Mouse (Mus musculus) midbrain, embryonic 13.5 days (tissue): ENCODE results near the gene Kcnk18. TPM values are rescaled to one million over a fixed set of nuclear protein-coding genes. Genes with fewer than 3 reads are reported as not detected.

Experiments
- ATAC-seq: fragments of 200-750 bp; cut with Nextera tagmentation; 2 replicates; pipeline ENCODE4 v1.8.0; 2017; ENCODE audit warnings: mild to moderate bottlenecking, moderate TSS enrichment, moderate library complexity
- H3K27ac ChIP-seq: fragments of 300-500 bp; sonication (generic); 2 replicates; pipeline ENCODE4 v1.5.1; 2015; ENCODE audit warnings: inconsistent platforms, mild to moderate bottlenecking, moderate library complexity
- H3K27me3 ChIP-seq: fragments of 300-500 bp; sonication (generic); 2 replicates; pipeline ENCODE4 v1.6.1; 2015; ENCODE audit warnings: mild to moderate bottlenecking, inconsistent platforms
- H3K36me3 ChIP-seq: fragments of 300-500 bp; sonication (generic); 2 replicates; pipeline ENCODE4 v1.6.1; 2015; ENCODE audit warnings: mild to moderate bottlenecking, inconsistent platforms
- H3K4me1 ChIP-seq: fragments of 300-500 bp; sonication (generic); replicated peaks from 2 replicates; pipeline ENCODE4 v1.6.1; 2015; ENCODE audit warnings: inconsistent platforms
- H3K4me2 ChIP-seq: fragments of 300-500 bp; sonication (generic); replicated peaks from 2 replicates; pipeline ENCODE4 v1.6.1; 2015; ENCODE audit warnings: moderate library complexity, mild to moderate bottlenecking, inconsistent platforms
- H3K4me3 ChIP-seq: fragments of 300-500 bp; sonication (generic); replicated peaks from 2 replicates; pipeline ENCODE4 v1.5.1; 2015; ENCODE audit warnings: mild to moderate bottlenecking, inconsistent platforms
- H3K9ac ChIP-seq: fragments of 300-500 bp; sonication (generic); replicated peaks from 2 replicates; pipeline ENCODE4 v1.6.1; 2015; ENCODE audit warnings: mild to moderate bottlenecking, inconsistent platforms
- H3K9me3 ChIP-seq: fragments of 300-500 bp; sonication (generic); 2 replicates; pipeline ENCODE4 v1.6.1; 2016; ENCODE audit warnings: mild to moderate bottlenecking, inconsistent platforms
- WGBS: fragments of 180-500 bp; shearing (Covaris S2); methylation state at CpG from one replicate; pipeline ENCODE4 v1.1.7; 2015; 5-methylcytosine and 5-hydroxymethylcytosine counted together
- polyA plus RNA-seq: library from polyadenylated mRNA; unstranded; fragments of >200 nt; fragmentation: Nextera tagmentation; extraction: Ambion mirVana; gene quantifications from 2 replicates; pipeline ENCODE4 v1.2.1, GENCODE M21; 2015

Kcnk18 gene
- polyA plus RNA-seq, 1 experiment from 2014 or later = not detected

DNA sequence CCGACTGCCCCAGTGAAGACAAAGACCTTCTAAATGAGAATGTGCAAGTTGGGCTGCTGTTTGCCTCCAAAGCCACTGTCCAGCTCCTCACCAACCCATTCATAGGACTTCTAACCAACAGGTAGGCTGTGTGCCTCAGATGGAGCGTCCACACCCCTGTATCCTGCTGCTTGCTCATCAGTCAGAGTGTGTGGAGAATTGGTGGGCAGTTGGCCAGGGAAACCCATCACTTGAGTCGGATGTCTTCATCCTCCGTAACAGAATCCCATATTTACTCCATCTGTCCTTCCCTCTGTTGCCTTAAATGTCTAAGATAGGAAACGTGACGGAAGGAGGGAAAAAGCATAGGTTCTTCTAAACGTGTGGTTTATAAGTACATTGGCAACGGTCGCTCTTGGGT is 44.2 kb downstream of the Kcnk18 start:
- no peak for ATAC-seq
- 89% methylated on average over 9 of the region's 9 CpGs for WGBS
- peak overlapping the region; percentile 11; the same call in 1 of the 2 replicates for H3K4me2 ChIP-seq
- H3K9me3 ChIP-seq = no peaks in the 10 kb centered on the region
- H3K27ac ChIP-seq = no peak overlapping the region
- H3K4me3 ChIP-seq = no peak overlapping the region
- no peaks in the 10 kb centered on the region for H3K36me3 ChIP-seq
- peaks cover 52% of the 10 kb centered on the region for H3K4me1 ChIP-seq
- H3K27me3 ChIP-seq = peaks cover 48% of the 10 kb centered on the region
- no peak overlapping the region for H3K9ac ChIP-seq

DNA sequence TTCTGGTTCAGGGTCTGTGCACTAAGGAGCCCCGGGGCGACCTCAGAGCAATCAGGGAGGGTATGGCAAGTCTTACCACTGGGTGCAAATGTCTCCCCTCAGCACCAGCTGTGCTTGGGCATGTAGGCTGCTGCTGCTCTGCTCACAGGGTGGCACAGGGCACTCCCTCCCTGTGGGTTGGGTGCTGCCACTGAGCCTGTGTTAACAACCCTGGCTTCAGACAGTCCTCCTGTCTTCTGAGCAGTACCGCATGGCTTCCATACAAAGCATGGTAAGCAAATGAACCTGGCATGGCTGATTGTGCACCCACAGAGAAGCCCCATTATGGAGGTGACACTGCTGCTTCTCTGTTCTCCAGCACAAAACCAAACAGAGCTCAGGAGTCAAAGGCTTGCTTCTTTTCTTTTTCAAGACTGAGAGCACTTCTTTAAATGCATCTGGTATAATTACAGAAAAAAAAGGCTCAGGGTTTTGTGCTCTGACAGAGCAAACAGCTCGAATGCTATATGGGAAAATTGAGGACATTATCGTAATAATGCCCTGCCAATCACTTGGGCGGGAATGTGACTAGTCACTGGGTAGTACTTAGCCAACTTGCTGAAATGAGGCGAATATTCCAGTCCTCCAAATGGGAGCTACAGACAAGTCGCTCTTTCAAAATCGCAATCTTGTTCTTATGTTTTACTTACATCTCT is 46.0 kb downstream of the Kcnk18 start:
- WGBS = 52% methylated on average over 9 of the region's 9 CpGs

DNA sequence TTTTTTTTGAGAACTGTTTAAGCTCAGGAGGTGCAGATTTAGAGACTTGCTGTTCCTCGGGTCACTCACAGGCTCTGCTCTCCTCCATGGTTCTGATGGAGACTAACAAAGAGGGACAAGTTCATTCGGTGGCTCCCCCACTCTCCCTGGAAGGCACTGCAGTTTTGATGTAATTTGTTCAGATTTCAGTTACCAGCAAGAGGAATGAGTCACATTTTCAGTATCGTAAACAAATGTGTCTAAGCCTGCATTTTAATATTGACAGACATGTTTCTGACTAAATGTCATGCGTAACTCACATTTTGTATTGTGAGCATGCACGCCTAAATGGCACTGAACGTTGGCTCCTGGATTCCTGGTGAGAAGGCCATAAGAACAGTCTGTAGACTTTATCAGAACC is 46.9 kb downstream of the Kcnk18 start:
- Histone ChIP-seq H3K9me3 (no peaks in the 10 kb centered on the region), H3K4me2 (no peak overlapping the region), H3K4me1 (peaks cover 35% of the 10 kb centered on the region), H3K36me3 (no peaks in the 10 kb centered on the region), H3K9ac (no peak overlapping the region), H3K27ac (no peak overlapping the region), H3K4me3 (no peak overlapping the region), H3K27me3 (peaks cover 52% of the 10 kb centered on the region)
- no peak for ATAC-seq
- 48% methylated on average over 6 of the region's 6 CpGs for WGBS

More for the DNA sequence above, 46.0 kb downstream of the Kcnk18 start:
- 0 out of 2 replicates have a peak overlapping the region, but pooled peaks have one; percentile 29 for H3K9ac ChIP-seq
- peaks cover 45% of the 10 kb centered on the region for H3K4me1 ChIP-seq
- H3K27me3 ChIP-seq = peaks cover 58% of the 10 kb centered on the region
- H3K27ac ChIP-seq = 0 out of 2 replicates have a peak overlapping the region, but pooled peaks have one; percentile 31
- H3K36me3 ChIP-seq = no peaks in the 10 kb centered on the region
- no peak for ATAC-seq
- H3K4me2 ChIP-seq = peak overlapping the region; percentile 3; the same call in 1 of the 2 replicates
- H3K4me3 ChIP-seq = no peak overlapping the region
- no peaks in the 10 kb centered on the region for H3K9me3 ChIP-seq

DNA sequence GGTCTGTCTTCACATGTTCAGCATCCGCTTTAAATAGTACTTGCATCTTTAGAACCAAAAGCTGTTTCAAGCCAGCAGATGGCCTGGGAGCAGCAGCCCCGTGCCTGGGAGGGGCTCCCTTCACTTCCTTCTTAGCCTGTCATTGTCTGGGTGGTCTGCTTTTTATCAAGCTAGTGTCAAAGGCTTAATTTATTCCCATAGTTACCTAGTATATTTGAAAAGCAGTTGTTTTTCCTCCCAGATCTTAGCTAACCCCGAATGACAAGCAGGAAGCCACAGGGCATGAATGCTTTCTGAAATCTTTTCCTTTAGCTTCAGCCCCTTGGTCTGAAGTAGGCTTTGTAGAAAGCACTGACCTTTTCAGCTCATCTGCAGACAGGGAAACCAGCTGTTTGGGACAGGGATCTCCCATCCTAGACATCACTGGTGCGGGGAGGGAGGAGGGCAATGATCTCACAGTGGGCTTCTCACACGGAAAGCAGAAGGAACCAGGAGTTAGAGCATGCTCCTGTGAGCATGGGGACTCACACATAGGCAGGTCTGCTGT is 48.5 kb downstream of the Kcnk18 start:
- H3K27ac ChIP-seq = peak overlapping the region; percentile 64
- no peaks in the 10 kb centered on the region for H3K9me3 ChIP-seq
- peaks cover 36% of the 10 kb centered on the region for H3K27me3 ChIP-seq
- H3K9ac ChIP-seq = no peak overlapping the region
- no peak overlapping the region for H3K4me3 ChIP-seq
- peak; percentile 75 for ATAC-seq
- H3K4me1 ChIP-seq = peaks cover 32% of the 10 kb centered on the region
- peak overlapping the region; percentile 20 for H3K4me2 ChIP-seq
- WGBS = 10% methylated on average over 5 of the region's 5 CpGs
- H3K36me3 ChIP-seq = no peaks in the 10 kb centered on the region

DNA sequence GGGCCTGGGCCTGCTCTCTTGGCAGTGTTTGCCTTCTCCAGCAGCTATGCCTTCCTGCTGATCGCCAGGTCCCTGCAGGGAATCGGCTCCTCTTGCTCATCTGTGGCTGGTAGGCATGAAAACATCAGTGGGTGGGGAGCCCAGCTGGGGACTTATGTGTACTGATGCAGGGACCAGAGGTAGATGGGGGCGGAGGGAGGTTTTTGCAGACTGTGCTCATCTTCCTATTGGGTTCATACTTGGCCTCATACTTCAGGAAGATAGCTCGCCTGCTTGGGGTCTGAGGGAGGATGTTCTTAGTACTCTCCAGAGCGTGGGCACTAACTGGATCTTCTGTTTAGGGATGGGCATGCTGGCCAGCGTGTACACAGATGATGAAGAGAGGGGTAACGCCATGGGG is 54.2 kb downstream of the Kcnk18 start:
- no peak for ATAC-seq

DNA sequence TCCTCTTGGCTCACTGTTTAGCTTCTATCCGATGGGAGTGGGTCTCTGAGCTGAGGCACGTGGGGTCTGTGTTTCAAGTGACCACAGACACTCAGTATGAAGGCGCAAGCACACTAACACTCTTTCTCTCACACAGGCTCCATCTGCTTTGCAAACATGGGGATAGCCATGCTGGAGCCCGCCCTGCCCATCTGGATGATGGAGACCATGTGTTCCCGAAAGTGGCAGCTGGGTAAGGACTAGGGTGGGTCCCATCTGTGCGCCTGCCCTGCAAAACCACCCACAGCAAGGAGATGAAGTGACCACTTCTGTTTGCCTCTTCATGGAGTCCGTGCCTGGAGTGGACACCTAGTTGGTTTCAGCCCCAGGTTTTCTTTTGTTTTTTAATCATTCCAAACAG is 57.3 kb downstream of the Kcnk18 start:
- Histone ChIP-seq H3K9ac (no peak overlapping the region), H3K27ac (no peak overlapping the region)

More for the DNA sequence above, 54.2 kb downstream of the Kcnk18 start:
- Histone ChIP-seq H3K4me1 (no peaks in the 10 kb centered on the region), H3K9me3 (no peaks in the 10 kb centered on the region), H3K4me3 (no peak overlapping the region), H3K9ac (no peak overlapping the region), H3K36me3 (no peaks in the 10 kb centered on the region), H3K27me3 (peaks cover 12% of the 10 kb centered on the region), H3K4me2 (no peak overlapping the region), H3K27ac (0 out of 2 replicates have a peak overlapping the region, but pooled peaks have one; percentile 26)
- WGBS = 86% methylated on average over 7 of the region's 7 CpGs

DNA sequence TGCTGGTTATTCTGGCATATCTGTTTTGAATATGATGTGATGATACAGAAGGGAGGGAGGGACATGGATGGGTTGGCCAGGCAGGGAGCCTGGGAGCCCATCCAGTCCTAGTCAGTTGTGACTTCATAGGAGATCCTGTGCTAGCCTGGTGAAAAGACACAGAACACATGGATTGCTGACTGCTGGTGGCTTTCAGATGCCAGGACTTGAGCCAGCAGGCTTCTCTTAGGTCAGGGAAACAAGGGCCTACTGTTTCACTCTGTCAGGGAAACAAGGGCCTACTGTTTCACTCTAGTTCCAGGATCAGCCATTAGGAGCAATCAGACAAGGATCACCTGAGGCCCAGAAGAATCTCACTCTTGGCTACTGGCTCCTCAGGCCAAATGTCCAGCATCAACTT is 61.8 kb downstream of the Kcnk18 start:
- Histone ChIP-seq H3K4me2 (no peak overlapping the region), H3K27me3 (no peaks in the 10 kb centered on the region), H3K9me3 (0 out of 2 replicates have a peak, but pooled peaks cover 6% of the 10 kb centered on the region), H3K9ac (no peak overlapping the region), H3K4me3 (no peak overlapping the region), H3K36me3 (no peaks in the 10 kb centered on the region), H3K27ac (no peak overlapping the region), H3K4me1 (no peaks in the 10 kb centered on the region)
- ATAC-seq = no peak

More for the DNA sequence above, 57.3 kb downstream of the Kcnk18 start:
- Histone ChIP-seq H3K4me2 (no peak overlapping the region), H3K27me3 (no peaks in the 10 kb centered on the region), H3K4me3 (no peak overlapping the region), H3K9me3 (0 out of 2 replicates have a peak, but pooled peaks cover 6% of the 10 kb centered on the region), H3K36me3 (no peaks in the 10 kb centered on the region), H3K4me1 (no peaks in the 10 kb centered on the region)
- ATAC-seq = no peak
- WGBS = 87% methylated on average over 7 of the region's 7 CpGs

DNA sequence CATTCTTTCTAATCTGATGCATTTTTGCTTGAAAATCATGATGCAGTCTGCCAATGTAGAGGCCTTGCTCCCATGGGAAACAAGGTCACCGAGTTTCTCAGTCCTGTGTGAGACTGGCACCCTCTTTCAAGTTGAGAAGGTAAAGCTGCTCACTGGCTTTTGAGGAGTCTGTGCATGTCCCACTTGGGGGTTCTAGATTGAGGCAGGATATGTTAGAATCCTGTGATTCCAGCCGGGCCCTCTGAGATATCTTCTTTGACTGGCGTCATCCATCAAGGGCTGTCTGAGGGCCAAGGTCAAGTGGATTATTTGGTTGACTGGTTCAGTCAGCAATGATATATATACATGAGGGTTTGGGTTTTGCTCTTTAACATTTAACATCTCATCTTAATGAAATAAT is 63.0 kb downstream of the Kcnk18 start:
- no peak overlapping the region for H3K4me2 ChIP-seq
- no peak for ATAC-seq
- WGBS = 87% methylated on average over 3 of the region's 3 CpGs

More for the DNA sequence above, 63.0 kb downstream of the Kcnk18 start:
- Histone ChIP-seq H3K27me3 (no peaks in the 10 kb centered on the region), H3K9me3 (0 out of 2 replicates have a peak, but pooled peaks cover 6% of the 10 kb centered on the region), H3K36me3 (no peaks in the 10 kb centered on the region), H3K4me1 (no peaks in the 10 kb centered on the region), H3K4me3 (no peak overlapping the region), H3K9ac (no peak overlapping the region), H3K27ac (no peak overlapping the region)

Other genes with a start within 250 kb of the Kcnk18 start
- 15.5 and 19.0 TPM in 2 replicates for gene Shtn1, start 143.1 kb upstream of the Kcnk18 start, polyA plus RNA-seq
- gene Vax1, start 49.2 kb upstream of the Kcnk18 start, polyA plus RNA-seq = 0.32 and 0.40 TPM in 2 replicates
- gene Slc18a2, start 41.7 kb downstream of the Kcnk18 start, polyA plus RNA-seq = 28.1 and 31.5 TPM in 2 replicates
- 1.7 and 6.7 TPM in 2 replicates for gene Rps12-ps3, start 103.1 kb downstream of the Kcnk18 start, polyA plus RNA-seq
- gene Pdzd8, start 126.6 kb downstream of the Kcnk18 start, polyA plus RNA-seq = 9.3 and 9.5 TPM in 2 replicates
- 16.3 and 20.3 TPM in 2 replicates for gene Emx2, start 239.2 kb downstream of the Kcnk18 start, polyA plus RNA-seq